Mouse (Mus musculus): ENCODE measurements at regions not wholly inside any gene's neighbourhood (a gene's known extent, or its start where the extent isn't known, plus 50 kb on each side); places are given as distances from the start of the nearest gene placed in this dataset.

DNA sequence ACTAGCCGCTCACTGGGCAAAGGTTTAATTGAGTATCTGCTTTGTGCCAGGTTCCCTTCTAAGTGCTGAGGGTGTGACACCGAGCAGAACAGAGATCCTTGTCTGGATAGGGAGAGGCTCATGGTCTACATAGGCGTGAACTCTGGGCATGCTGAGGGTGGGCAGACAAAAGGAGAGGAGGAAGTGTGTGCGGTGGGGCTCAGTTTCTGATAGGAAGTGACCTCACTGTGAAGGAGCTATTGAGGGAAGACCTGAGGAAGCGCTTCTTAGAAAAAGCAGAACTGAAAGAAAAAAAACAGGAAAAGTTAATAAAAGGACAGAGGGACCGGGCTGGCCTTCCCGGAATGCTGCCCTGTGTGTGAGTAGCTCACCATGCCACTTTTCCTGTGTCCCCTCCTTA, 162.8 kb downstream of the Hibadh start:
- DNase-seq (ENCODE audit: extremely low spot score in 1 of 2, low spot score in 1 of 2) = no peak

DNA sequence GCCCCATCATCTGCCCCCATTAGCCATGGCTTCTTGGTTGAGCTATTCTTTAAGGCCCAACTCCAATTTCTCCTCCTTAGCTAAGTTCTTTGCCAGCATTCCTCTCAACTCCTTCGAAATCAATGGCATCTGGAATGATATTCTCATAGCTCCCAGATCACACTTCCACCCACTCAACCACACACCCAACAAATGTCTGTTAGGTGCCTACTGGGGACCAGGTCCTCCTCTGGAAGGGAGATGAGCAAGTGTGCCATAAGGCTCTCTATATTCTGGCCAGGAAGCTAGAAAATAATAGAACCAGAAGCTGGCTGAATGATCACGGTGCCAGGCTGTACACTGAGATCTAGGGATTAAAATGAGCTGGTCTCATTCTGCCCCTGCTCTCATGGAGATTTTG, 161.6 kb downstream of the Hibadh start:
- peak in 1 of 2 experiments; percentile 34 for DNase-seq (ENCODE audit: extremely low spot score in 1 of 2, low spot score in 1 of 2)

- no peak for DNase-seq (ENCODE audit: extremely low spot score in 1 of 2, low spot score in 1 of 2)
Measured at GRCm38 (mm10) chr6:52479200-52479599, 161.0 kb downstream of the Hibadh start.

DNA sequence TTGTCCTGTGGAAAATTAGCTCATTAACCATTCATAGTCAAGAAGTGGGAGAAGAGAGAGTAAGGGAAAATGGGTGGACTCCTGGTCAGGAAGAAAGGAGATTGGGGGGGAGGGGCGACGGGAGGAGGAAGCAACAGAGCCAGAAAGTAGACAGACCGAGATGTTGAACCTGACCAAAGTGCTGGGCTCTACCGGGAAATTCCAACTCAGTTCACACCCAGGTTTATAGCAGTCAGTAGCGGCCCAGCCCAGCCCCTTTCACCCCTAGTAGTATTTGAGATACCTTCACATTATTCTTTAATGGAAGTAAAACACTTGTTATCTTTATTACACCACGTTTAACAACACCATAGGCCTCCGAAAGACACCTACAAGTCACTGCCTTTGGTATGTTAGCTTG, 158.2 kb downstream of the Hibadh start:
- DNase-seq (ENCODE audit: extremely low spot score in 1 of 2, low spot score in 1 of 2) = no peak

GRCm38 (mm10) chr6:52486146-52486545, 154.0 kb downstream of the Hibadh start:
- DNase-seq (ENCODE audit: extremely low spot score in 1 of 2, low spot score in 1 of 2) = no peak

DNA sequence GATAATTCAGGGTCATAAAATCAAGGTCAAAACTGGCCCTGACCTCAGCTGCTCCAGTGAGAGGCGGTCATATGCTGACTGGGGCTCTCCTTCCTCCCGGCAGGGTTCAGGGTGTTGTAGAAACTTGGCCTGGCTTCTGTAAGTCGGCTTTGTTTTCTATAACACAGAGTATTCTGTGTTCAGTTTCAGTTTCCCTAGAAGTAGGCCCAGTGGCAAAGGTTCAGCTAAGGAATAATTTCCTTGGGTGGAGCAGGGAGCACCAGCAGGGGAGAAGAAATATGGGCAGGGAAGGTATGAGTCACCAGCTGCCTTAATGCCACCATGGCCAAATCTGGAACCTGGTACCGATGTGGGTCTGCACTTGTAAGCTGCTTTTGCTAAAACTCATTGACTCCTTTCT, 153.5 kb downstream of the Hibadh start:
- DNase-seq (ENCODE audit: extremely low spot score in 1 of 2, low spot score in 1 of 2) = no peak

- no peak for DNase-seq (ENCODE audit: extremely low spot score in 1 of 2, low spot score in 1 of 2)
Measured at GRCm38 (mm10) chr6:52487861-52488260, 152.3 kb downstream of the Hibadh start.

- no peak for DNase-seq (ENCODE audit: extremely low spot score in 1 of 2, low spot score in 1 of 2)
Measured at GRCm38 (mm10) chr6:52490264-52490775, 149.9 kb downstream of the Hibadh start.

DNA sequence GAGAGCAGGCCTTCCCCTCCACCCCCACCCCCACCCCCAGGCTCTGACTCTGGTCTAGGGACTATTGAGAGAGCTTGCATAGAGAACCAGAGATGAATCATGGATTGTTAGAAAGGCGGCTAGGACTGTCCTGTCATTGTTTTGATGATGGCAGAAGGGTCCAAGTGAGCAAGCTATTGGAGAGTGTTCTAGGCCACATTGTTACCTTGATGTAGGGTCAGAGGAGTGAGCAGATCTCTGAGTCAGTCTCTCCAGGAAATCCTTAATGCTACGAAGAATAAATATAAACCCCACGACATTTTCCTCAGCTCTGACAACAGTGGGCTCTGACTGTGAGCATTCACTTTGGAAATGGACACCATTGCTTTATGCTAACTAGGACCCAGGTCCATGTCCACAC, 144.9 kb downstream of the Hibadh start:
- DNase-seq (ENCODE audit: extremely low spot score in 1 of 2, low spot score in 1 of 2) = no peak

DNA sequence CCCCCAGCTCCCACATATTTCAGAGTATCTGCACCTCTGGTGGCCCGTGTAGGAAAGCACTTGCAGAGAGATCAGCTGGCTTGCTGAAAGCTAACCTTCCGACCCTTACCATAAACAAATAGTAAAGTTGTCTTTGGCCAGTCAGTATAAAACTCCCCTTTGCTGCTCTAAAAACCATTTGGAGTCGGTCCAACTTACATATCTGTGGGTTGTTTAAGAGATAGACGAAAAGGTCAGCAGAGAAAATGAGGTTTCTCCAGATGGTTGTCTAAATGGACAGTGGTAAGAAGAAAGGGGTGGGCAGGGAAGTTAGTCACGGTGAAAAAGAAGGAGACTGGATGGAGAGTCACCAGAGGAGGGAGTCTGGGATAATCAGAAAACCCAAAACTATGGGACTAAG, 144.3 kb downstream of the Hibadh start:
- no peak for DNase-seq (ENCODE audit: extremely low spot score in 1 of 2, low spot score in 1 of 2)
